Mouse (Mus musculus) myocyte (in vitro differentiated cells): ENCODE results near the gene Olig3.

Experiments used
- CEBPB ChIP-seq: IDR thresholded peaks from 2 replicates; pipeline ENCODE4 v1.6.1; 2011; ENCODE audit warnings: mild to moderate bottlenecking, moderate library complexity; ENCODE audit not compliant: poor library complexity, insufficient read depth, severe bottlenecking
- POLR2A ChIP-seq: IDR thresholded peaks from one replicate; pipeline ENCODE4 v1.6.1; 2011; ENCODE audit warnings: low read depth, mild to moderate bottlenecking, control low read depth, moderate library complexity; ENCODE audit not compliant: insufficient read length
- TCF12 ChIP-seq: IDR thresholded peaks from one replicate; pipeline ENCODE4 v1.6.1; 2011; ENCODE audit warnings: mild to moderate bottlenecking, control low read depth; ENCODE audit not compliant: poor library complexity, insufficient read depth, severe bottlenecking
- USF1 ChIP-seq: IDR thresholded peaks from one replicate; pipeline ENCODE4 v1.6.1; 2011; ENCODE audit warnings: low read depth, mild to moderate bottlenecking, control low read depth, moderate library complexity

DNA sequence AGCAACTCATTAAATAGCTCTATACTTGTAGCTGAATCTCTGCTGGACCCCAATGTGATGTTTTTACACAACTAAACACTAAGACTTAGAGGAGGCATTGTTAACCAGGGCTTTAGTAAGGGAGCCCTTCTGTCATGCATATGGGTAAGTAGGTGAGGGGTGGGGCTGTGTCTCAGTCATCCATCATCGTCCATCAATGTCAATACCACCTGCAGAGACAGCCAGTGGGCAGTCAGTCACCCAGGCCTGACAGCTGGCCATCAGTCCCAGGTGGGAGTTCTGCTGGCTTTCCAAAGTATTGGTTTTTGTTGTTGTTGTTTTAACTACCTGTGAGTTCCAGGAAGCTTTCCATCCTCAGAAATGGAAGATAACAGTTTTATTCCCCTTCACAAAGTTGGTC, 48.1 kb downstream of the Olig3 start:
- no peak for TF ChIP-seq TCF12
- TF ChIP-seq POLR2A, result no peak
- TF ChIP-seq USF1, result no peak
- no peak for TF ChIP-seq CEBPB
